Mouse (Mus musculus) kidney, adult 8-10 months (tissue): ENCODE measurements around the gene Pcbd2.

Experiments
- DNase-seq, 2 experiments: peaks; one replicate each; pipeline ENCODE4 v3.0.0; 2022

Pcbd2 gene

DNA sequence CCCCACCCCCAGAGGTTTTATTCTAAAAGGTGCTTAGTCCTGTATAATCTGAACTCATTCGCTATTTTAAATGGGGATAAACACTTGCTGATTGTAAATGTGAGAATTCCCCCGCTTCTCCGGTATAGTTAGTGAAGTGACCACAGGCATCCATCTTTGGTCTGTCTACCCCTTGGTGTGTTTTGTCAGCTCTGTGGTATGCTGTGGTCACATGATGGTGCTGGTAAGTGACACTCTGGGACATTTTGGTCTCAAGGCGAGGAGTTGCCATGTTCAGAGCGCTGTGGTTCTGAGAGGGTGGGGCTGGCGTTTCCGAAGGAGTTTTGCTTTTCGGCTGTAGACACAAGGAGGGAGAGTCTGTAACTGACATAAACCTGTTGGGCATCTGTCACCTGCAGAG, 10.7 kb downstream of the Pcbd2 start:
- DNase-seq: no peak

DNA sequence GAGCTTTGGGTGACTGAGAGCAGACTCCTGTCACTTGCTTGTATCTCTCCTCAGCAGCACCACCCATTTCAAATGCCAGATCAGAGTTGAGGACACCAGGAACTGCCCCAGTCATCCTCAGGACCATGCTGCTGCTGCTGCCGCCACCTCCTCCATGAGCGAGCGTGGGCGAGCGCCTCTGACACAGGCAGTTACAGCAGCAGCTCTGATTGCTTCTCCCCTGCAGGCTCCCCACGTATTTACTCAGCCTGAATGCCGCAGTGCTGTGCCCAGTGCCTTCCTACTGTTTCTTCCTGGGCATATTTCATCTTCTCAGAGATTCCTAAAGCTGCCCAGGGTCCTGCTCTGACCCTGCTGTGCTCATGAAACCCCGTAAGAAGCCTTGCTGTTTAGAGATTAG, 15.1 kb downstream of the Pcbd2 start:
- no peak for DNase-seq

DNA sequence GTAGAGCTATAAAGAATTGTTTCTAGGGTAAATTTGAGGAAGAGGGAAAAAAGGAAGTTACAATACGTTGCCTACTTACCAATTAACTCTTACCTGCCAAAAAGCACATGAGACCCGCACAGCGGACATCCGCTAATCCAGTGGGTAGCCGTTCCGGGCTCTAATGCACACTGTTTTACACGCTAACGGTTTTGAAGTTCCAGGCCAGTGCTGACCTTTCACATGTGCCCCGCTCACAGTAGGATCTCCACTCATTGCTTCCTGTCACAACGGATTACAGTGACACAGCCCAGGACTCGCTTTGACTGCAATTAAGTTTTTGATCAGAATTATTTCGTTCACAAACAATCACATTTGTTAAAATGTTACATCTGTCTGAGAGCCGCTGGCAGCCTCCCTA, 27.2 kb downstream of the Pcbd2 start:
- no peak for DNase-seq

DNA sequence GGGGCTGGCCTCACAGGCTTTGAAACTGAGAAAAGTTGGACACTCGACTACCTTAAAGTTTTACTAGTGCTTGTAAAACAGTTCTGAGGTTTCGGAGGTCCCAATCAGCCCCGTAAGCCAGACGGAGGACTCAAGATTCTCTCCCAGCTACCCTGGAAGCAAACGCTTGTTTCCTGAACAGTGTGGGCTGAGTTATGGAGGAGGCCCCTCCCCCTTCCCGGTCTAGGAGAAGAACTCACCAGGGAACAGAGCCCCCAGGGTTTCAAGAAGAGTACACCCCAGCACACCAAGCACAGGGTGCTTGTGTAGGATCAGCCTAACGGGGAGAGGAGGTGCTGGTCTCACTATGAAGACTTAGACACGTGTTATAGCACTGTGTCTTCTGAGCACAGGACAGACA, 29.6 kb downstream of the Pcbd2 start:
- no peak for DNase-seq

DNA sequence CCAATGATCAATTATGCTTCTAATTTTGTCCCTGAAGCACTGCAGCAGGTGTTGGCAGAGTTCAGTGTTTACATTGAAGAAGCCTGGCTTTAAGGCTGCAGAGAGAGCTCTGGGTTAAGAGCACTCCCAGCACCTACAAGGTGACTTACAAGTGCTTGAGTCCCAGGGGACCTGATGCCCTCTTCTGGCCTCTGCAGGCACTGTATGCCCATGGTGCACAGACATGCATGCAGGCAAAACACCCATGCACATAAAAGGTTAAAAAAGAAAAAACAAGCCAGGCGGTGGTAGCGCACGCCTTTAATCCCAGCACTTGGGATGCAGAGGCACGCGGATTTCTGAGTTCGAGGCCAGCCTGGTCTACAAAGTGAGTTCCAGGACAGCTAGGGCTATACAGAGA, 30.5 kb downstream of the Pcbd2 start:
- peak in 1 of 2 experiments; percentile 13 for DNase-seq

DNA sequence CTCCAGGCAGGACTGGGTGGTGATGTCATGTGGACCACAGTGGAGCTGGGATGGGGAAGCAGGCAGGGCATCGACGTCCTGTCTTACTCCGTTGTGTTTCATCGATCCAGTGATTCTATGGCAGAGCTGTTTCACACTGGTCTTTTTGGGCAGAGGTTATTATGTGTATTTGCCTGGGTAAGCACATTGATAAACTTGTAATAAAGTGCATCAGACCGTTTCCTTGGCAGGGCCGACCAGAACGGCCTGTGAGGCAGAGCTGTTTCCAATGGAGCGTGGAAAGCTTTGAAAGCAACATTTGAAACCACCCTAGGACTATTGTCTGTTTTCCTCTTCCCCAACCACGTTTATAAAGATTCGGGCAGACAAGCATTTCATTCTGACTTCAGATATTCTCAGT, 33.4 kb downstream of the Pcbd2 start:
- DNase-seq: peak; percentile 18 to 41

DNA sequence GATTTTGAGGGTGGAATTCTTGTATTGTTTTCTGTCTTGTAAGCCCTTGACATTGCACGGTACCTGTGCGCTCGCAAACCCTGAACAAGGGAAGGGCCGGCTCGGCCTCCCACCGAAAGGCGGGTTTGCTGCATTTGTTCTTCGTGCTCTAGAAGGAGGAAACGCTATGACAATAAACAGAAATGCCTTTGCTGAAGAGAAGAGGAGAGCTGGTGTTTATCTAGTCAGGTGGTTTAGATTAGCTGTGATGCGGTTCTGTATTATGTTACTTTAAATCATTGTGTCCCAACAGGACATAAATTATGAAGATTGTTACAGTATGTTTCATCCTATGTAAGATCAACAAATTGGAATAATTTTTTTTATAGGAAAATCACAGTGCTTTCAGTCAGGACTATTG, 34.3 kb downstream of the Pcbd2 start:
- DNase-seq: no peak

DNA sequence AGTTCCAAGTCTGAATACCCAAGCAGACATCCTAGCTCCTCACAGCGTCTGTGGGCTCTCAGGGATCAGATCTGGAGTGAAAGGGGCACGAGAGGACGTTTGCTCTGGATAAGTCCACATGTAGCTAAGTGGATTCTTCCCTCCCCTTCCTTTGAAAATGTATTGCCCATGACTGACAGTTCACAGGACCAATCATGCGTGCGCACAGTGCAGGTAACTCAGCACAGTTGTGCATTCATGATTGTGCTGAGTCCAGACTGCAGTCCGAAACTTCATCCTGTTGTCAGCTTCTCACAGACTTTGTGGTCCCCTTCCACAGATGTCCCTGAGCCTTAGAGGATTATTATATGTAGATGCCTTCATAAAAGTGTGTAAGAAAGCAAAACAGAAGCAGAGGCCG, 47.2 kb downstream of the Pcbd2 start:
- DNase-seq: no peak

DNA sequence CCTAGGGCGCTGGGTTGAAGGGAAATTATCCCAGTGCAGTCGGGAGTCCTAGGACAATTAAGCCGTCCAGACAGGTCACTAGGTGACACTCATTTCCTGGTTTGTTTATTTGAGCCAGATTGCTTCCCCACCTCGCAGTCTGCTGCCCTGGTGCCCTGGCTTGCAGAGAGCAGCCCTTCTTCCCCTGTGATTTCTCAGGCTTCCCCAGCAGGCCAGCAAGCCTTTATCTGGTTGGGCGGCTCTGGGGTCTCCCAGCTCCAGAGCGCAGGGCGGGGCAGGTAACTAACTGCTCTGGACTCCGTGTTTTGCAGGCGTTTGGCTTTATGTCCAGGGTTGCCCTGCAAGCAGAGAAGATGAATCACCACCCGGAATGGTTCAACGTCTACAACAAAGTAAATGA, 47.9 kb downstream of the Pcbd2 start:
- no peak for DNase-seq

DNA sequence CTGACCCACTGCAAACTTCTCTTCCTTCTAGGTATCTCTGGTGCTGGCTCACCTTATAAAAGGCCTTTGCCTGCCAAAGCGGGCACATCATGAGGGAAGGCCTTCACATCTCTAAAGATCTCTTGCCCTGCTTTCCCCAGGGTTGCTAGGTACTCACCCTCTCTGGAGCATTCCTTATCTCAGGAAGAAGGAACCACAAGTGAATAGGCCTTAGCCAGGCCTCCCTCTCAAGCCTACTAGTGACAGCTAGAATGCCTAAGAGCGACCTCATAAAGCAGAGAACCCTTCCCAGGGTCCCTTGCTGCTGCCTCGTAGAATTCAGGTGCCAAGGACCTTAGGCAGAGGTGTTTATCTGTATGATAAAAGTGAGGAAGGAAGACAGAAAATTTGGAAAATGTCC, 57.1 kb downstream of the Pcbd2 start, which contains the start of gene Catsper3:
Gene Catsper3 (plus strand): TSS at position 301 of the 400 bp plus-strand sequence.
- no peak for DNase-seq

DNA sequence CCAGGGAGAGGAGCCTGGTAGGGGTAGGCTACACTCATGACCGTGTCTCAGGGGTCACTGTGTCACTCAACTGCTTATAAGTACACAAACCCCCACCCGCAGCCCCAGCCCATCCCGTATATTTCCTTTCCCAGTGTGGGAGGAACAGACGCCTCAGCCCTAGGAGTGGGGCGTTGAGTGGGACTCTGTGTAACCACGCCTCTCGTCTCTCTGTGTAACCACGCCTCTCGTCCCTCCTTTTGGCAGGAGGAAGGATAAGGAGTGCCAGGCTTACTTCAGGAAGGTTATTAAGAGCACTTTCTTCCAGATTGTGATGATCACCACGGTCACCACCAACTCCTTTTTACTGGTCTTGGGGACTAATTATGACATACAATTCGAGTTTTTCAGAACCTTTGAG, 59.0 kb downstream of the Pcbd2 start:
- DNase-seq: no peak

DNA sequence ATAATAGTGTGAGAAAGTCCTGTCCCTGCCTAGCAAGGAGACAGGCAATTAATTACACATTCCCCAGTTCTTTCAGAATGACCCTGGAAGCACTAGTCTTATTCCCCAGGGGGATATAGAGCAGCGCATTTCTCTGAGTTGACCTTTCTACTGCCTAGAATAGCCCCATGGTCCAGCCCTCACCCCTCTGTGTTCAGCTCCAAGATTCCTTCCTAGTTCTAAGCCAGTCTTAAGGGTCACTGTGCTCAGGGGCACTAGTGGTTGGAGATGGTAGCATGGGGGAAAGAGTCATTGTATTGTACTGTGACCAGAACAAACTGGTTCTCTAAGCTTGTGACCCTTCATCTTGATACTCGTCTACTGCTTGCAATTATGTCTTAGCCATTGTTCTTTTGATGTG, 74.1 kb downstream of the Pcbd2 start:
- DNase-seq: no peak

DNA sequence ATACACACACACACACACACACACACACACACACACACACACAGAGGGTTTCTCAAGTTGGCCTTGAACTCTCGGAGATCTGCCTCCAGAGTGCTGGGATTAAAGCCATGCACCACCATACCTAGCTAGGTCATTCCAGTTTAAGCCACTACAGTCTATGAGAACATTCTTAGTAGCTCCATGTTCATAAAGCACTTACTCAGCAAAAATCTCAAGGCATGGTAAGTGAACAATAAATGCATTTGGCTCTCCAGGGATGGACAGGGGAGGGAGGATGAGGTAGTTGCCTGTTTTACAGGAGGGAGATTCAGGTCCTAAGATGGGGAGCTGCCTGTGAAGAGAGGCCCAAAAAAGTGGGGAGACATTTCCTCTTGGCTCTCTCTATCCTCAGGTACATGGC, 76.8 kb downstream of the Pcbd2 start:
- DNase-seq: no peak

DNA sequence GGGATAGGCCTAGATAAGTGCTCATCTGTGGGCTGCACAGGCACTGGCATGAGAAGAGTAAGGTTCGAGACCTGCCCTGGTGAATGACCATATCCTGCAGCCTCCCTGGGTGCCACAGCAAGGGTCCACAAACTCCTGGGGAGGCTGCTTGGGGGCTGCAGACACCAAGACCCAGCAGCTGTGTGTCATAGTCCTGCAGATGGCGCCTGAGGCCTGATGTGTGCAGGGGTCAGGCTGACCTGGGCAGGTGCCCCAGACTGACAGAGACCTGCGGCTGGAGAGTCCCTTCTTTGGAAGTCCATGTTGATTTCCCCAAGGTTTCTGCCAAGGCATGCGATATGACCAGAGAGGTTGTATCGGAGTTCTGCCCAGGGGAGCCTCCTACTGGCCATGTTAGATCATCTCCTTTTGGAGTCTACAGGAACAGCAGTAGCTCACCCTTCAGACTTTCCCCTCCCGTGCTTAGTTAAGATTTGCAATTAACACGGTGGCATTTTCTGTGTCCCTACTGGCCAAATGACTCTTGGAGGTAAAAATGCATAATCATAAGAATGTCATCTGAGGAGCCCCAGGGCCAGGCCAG, 82.0 kb downstream of the Pcbd2 start:
- no peak for DNase-seq

DNA sequence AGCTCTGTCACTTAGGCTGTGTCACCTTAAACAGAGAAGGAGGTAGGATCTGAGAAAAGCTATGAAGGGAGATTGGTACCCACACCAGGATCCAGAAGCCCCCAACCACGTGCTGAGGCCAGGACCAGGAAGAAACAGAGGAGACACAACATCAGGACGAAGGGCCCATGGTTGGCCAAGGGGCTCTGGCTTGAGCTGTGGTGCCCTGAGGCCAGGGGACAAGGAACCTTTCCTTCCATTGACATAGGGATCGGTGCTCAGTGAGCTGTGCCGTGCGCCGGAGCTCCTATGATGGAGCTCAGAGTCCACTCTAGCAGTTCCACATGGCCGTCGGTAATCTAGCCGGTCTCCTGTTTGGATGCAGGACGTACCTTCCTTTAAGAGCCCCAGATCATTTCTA, 82.5 kb downstream of the Pcbd2 start:
- DNase-seq: no peak

DNA sequence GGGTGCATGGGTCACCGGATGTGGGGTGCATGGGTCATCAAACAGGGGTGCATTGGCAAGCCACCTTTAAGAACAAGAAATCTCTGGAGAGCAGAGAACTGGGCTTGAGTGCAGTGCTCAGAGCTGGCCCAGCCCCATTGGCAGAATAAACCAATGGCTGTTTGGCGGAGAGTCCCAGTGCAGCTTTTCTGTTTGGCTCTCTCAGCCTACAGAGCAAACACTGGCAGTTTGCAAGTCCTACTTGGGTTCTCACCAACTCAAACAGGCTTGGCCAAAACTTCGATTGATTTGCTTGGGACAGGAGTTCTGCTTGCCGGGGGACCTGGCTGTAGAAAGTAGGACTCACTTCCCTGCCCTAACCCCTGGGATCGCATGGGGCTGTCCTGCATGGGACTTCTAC, 83.8 kb downstream of the Pcbd2 start:
- no peak for DNase-seq

DNA sequence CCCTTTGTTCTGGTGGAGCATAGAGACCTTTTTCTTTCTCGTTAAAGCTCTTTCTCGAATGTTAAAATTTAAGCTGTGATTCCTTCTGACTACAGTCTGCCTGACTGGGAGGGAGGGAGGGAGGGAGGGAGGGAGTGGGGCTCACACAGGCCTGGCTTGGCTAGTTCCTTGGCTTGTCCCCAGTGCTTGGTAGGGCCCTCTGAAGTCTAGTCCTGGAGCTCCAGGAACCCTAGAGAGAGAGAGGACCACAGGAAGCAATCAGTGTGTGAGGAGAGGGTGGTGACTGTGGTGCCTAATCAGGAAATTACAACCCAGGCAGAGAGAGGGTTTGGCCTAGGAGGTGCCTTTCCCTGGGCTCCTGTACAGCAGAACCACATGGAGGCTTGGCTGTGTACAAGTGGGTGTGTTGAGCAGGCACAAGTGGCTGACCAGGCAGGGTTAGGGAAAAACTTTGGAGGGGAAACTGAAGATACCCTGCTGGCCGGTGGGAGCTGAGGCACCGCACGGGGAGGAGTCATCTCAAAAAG, 86.4 kb downstream of the Pcbd2 start:
- no peak for DNase-seq

DNA sequence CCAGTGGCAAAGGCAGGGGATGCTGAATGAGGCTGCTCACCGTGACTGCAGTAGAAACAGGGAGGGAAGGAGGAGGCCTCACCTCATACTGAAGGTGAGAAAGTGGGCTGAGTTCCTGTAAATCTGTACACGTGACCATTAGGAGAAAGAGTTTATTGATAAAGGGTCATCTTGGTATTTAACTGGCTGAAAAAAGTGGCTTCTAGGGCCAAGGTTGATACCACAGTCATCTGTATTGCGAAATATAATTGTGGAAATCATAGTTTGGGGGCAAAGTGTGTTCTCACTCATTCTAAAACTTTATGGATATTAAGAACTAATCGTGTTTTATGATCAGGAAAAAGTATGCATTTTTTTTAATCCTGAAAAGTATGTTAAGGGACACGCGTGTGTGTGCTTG, 87.7 kb downstream of the Pcbd2 start:
- no peak for DNase-seq

DNA sequence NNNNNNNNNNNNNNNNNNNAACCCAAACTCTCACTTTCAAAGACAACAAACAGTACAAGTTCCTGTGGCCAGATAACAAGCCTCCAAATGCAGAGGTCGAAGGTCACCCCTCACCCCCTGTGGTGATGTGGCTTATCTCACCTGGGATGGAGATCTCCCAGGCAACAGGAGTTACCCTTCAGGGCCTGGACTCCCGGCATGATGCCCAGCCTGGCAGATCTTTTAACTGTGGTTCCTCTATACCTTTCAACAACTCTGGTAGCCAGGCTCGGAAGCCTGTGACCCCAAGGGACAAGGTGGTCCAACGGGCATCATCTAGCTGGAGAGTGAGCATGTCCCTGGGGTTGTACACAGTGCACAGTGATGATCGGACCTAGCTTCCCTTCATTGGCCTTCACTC, 95.3 kb downstream of the Pcbd2 start:
- no peak for DNase-seq

DNA sequence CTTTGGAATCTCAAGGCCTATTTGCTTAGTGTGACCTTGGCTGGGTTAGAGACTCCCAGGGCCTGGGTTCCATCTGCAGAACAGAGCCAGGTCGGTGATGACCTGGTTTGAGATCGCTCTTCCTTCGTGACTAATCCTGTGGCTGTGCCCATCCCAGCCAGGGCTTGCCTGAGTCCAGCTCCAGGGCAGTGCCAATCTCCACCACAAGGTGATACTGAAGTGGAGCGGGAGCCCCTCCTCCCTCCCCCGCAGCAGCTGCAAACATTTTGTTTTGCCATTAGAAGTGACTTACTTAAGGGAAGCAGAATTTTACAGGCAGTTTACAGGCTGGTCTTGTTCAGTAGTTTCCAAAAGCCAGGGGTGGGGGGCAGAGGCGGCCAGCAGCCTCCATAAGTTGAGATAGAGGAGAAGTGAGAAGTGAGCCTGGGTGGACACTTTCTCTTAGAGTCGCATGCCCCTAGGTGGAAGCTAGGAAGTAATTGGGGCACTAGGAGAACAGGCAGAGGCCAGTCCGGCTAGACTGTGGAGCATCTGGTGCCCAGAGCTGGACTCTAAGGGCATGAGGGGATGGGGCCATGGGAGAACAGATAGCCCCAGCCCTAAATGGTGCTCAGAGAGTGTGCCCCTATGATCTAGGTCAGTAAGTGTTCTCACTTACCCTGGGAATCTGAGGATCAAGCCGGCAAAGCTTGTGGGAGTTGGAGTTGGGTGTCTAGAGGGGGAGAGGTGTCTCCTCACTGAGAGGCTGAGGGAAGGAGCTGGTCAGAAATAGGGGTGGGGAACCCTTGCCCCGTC, 97.2 kb downstream of the Pcbd2 start:
- no peak for DNase-seq

DNA sequence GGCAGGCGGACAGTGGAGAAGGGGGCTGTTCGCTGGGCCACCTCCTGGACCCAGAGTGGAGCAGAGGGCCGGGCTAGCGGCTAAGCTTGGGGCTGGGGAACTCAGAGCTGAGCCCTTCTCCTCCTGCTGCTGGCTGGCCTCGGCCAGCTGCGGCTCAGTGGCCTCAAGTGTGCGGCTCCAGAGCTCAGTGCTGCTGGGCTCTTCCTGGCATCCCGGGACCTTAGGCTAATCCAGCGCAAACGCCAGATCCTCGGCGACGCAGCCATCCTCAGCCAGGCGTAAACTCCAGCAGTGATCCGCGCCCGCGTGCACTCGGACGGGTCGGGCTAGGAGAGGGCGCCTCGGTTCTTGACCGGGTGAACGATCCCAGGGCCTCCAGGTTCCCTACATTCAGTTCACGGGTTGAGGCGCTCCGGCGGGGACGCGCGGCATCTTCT, 98.1 kb downstream of the Pcbd2 start:
- DNase-seq: no peak

DNA sequence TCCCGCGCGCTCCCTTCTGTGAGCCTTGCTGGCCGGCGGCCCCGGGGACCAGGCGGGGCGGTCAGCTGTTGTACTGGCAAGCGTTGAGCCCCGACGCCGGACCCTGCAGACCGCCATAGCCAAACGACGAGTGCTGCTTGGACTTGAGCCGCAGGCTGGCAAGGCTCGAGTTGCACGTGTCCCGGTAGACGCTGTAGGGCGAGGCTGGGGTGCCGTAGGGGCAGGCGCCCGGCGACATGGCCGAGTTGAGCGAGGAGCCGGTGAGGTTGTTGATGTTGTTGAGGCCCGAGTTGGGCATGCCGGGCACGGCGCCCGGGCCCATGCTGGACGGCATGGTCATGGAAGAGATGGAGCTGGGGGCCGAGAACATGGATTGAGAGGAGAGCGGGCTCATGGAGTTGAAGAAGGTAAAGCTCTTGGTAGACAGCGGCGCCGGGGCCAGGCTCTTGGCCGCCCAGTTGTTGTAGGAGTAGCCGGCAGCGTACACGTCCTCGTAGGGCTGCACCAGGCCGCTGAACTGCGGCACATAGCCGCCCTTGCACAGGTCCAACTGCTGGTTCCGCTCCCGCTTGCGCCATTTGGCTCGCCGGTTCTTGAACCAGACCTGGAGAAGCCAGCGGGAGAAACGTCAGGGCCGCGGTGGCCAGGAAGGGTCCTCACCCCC, 99.0 kb downstream of the Pcbd2 start:
- no peak for DNase-seq
